Mouse (Mus musculus) heart, adult 18-20 months (tissue): ENCODE data around the gene Pdp2. TPM values are rescaled to one million over a fixed set of nuclear protein-coding genes. Genes with fewer than 3 reads are reported as not detected.
A peak's percentile ranks its signal among the peaks of the same experiment; 100 is the strongest.

ENCODE experiments used
- DNase-seq, 2 experiments: peaks; one replicate each; pipeline ENCODE4 v3.0.0; 2021 to 2022; ENCODE audit warnings: mixed read lengths in 1 of 2
- total RNA-seq, 2 experiments: library from RNA; stranded (reverse); gene quantifications; 2 replicates each; pipeline ENCODE4 v1.2.3; 2021

Pdp2 gene
- total RNA-seq, 2 experiments from 2014 or later = 18.1 to 22.5 TPM

DNA sequence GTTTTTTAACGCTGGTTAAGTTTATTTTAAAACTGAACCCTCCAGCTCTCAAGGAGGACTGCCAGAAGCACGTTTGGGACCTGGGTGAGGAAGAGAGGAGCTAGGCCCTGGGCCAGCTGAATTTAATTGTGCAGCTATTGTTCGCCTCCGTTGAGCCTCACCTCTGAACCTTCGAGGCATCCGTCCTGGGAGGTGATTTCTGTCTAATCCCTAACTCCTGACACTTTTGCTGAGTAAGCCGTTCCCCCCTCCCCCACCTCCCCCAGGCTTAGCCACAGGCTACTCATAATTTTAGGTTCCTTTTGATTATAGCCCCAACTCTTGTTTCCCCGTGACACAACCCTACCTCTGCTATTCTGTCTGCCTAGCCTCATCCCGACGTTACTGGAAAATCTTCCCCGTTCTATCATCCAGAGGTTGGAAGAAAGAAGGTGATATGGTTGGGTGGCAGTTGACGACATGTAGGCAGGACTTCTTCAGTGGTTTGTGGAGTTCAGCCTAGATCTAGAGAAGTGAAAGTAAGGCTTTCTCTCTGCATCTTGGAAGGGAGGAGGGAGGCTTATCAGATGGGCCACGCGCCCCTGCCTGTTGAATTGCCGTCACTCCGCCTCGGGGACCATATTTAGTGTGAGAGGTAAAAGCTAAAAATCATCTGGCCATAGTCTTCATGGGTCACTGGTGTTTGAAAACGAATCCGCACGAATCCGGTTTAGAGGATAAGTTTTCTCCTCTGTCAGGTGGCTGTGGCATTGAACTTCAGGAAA is 4.7 kb downstream of the Pdp2 start:
- DNase-seq = no peak

DNA sequence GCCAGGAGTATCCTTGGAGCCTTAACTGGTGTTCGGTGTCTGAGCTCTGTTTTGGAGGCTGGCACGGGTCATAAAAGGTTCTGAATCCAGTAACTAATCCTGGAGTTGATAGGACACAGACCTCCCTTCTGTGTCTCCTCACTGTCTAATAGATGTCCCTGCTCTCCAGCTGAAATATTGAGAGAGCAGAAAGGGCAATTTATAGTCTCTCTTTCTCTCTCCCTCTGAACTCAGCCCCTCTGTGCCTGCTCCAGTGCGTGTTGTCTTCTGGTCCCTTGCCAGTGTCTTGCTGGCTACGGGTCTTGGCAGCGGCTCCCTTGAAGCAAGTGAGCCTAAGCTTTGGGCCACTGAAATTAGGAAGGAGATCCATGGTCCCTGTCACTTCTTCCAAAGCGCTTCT is 6.4 kb downstream of the Pdp2 start:
- no peak for DNase-seq

DNA sequence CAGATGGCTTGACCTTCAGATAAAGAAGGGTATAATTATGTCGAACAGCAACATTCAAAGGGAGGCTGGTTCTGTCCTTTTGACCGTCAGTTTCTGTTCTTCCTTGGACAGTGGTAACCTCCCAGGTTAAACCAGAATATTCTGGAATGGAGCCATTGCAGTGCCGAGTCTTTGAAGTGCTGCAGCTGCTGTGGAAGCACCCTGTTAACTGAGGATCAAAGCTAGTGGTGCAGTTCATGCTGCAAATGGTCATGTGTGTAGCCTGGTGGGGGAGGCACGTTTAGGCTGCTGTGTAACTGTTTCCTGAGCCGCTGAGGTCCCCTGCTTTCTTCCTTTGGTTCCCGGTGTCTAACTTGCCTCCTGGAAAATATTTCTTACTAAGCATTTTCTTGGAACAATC is 7.2 kb downstream of the Pdp2 start:
- no peak for DNase-seq

DNA sequence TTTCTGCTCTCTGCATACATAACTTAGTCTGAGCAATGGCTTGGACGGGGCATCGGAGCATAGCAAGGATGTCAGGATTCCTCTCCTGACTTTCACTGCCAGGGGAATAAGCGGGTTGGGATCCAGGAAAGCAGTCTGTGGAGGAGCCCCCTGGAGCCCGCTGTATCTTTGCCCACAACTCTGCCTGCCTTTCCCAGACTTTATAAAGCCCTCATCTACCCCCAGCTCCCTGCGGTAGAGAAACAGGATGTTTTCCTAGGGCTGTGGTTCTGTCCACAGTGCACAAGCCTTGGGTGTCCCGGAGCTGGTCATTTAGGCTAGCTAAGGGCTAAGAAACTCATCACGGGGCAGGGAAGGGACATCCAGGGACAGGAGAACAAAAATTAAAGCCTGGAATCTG is 10.1 kb downstream of the Pdp2 start:
- no peak for DNase-seq

DNA sequence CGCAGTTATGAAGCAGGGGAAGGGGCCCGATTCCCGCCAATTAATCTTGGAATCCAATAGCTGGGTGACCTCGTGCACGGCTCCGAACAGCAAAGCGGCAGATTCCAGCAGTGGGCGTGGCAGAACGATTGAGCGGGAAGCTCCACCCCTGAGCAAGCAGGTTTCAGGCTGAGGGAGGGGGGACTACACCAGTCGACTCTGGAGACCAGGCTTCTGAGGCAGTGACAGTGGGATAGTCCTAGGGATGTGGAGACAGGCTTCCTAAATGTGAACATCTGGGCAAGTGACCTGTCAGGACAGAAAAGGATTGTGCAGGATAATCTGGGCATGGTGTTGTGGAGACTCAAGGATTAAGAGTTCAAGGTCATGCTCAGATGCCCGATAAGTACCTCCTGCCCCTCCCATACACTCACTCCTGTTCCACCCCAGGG is 10.7 kb downstream of the Pdp2 start:
- DNase-seq = no peak

DNA sequence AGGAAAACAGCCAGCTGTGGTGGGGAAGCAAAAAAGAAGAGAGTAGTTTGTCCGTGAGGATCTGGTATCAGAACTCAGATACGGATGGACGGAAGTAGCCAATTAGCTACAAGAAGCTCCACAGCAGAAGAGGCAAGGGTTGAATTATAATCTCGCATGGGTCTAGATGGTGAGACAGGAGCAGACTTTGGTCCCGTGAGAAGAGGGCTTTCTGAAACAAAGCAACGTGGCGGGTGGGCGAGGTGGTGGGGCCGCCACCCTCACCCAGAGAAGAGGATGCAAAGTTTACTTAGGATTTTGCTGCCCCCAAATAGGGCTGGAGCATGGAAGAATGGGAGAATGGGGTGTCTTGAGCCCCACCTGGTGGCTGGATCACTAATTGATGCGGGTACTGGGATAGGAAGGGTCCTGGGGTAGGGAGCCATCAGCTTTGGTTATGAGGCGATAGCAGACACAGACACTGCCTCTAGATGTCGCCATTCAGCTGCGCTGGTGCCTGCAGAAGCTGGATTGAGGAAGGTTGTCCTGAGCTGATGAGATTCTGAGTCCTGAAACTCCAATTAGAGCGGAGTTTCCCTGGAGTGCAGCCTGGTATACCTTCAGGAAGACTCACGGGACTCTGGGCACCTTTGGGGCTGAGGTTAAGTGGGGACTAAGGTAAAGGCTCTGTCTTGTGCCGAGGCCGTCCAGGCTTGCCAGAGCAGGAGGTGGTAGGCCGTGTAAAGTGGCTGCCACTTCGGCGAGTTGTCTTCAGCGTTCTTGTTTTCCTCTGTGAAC is 11.4 kb downstream of the Pdp2 start:
- DNase-seq = peak; percentile 91 to 92

DNA sequence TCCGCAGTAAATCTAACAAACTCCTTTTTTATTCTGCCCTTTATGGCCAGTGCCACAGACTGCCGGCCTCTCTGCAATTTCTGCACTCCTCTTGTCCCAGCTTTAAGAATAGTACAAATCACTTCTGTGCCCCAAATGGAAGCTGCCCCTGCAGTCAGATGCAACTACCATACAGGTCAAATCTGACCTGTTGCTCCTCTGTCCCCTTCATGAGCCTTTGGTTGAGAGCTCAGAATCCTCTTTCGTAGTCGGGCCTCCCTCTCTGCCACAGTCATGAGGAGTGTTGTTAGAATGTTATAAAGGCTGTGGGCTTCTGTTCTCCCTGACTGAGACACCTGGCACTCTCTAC is 12.0 kb downstream of the Pdp2 start:
- DNase-seq = peak in 1 of 2 experiments; percentile 29

DNA sequence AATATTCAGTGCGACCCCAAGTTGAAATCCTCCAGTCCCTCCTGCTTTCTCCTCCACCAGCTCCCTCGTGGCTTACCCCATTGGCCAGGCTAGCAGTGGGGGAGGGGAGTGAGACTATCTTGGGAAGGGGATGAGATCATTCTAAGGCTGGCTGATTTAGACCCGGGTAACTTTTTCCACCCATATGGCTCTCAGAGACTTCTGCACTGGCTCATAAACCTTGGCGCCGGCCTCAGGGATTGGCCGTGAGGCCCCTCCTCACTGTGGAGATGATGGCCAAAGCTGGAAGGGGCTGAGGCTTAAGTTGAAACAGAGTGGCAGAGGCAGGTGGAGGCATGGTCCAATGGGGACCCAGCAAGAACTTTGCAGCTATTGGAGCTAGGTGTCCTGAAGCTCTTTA is 15.1 kb downstream of the Pdp2 start:
- peak; percentile 40 to 53 for DNase-seq

DNA sequence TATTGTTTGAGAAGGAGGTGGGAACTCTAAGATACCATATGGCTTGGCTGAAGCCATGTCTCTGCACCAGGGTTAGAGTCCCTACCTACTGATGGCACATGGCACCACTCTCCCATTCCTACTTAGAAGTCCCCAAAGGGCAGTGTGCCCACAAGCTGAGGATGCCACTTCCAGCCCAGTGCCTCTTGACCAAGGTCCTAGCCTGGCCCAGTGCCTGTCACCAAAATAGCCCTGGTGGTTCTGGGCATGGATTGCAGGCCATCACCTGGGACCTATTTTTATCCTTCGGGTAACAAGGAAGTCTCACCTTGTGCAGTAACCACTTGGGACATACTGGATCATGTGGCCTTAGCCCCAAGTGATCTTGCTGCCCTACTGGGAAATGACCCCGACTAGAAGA is 16.7 kb downstream of the Pdp2 start:
- peak; percentile 85 to 89 for DNase-seq

DNA sequence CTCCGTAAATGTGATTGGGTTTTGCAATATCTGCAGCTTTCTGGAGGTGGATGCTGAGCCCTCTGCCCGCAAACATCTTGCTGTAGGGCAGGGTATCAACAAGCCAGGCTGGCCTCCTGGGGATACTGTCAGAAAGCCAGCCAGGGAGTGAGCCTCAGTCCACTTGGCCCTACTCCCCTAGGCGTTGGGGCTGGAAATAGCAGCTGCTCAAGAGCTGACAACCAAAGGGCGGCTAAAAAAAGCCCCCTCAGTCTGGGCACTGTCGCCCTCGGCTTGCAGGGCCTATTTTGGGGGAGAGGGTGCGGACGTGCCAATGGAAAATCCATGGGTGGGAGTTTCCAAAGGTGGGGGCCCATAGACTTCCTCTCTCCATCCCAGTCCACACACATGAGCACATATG is 18.0 kb downstream of the Pdp2 start:
- peak; percentile 73 to 89 for DNase-seq

DNA sequence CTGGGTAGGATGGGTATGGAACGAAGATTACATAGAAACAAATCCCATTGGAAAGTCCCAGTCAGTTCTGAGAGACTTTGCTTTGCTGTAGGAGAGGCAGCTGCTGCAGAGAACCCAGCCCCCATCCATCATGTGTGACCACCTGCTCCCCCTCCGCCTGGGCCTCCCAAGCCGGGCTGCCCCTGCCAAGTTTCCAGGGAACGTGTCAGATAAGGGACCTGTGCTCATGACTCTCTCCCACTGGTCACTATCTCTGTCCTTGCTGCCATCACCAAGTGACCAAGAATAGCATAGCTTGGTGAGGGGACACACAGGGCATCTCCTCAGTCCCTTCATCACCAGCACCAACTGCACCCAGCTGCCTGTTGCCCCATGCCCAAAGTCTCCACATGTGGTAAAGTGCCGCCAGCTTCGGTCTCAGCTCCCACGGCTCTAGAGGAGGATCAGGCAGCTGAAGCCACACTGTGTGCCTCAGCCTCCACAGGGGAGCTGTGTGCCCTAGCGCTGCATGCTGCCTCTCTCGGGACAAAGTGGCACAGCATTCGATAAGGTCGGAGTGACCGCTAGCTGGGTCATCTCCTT is 19.0 kb downstream of the Pdp2 start:
- DNase-seq = peak; percentile 82 to 90

DNA sequence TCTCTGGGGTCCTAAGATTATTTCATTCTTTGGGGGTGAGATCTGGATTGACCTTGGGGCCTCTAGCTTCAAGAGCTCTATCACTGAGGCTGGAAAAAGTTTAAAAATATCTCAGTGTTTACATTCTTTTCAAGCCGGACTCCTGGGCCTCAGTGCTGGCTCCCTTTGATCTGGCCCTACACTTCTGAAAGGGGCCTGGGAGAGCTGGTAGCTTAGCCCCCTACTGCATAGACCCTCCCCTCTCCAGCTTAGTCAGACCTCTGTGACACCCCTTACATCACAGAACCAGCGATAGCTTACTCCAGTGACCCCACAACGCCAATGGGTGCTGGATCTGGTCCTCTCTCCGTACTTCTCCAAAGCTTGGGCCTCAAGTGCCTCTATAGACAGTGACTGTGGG is 20.4 kb downstream of the Pdp2 start:
- DNase-seq = peak in 1 of 2 experiments; percentile 44

DNA sequence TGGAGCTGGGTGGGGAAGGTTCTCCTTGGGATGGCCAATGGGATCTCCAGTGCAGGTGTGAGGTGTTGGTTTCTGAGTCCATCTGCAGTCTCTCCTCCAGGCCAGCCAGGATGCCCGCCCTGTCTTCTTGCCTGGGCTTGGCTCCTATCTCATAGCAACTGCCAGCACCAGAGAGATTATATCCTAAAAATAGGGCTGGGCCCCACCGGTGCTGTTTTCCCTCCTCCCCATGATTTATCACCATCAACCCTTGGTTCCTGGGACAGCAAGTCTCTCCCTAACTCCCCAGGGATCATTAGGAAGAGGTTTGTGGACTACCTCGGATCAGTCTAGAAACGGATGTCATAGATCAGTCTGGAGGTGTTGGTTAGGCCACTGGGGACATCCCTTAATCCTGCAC is 21.9 kb downstream of the Pdp2 start:
- peak; percentile 50 to 71 for DNase-seq

DNA sequence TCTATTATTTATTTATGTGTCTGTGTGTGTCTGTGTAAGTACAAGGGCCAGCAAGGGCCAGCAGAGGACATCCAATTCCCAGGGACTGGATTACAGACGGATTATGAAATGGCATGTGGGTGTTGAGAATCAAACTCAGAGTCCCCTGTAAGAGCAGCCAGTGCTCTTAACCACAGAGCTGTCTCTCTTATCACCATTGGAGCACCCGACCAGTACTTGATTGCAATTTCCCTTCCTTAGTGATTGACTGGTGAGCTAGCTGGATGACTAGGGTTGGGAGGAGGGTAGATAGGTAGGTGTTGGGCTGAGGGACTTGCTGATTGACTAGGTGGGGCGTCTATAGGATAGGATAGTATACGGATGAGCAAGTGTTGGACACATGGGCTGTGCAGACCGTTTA is 29.5 kb downstream of the Pdp2 start:
- DNase-seq = no peak

DNA sequence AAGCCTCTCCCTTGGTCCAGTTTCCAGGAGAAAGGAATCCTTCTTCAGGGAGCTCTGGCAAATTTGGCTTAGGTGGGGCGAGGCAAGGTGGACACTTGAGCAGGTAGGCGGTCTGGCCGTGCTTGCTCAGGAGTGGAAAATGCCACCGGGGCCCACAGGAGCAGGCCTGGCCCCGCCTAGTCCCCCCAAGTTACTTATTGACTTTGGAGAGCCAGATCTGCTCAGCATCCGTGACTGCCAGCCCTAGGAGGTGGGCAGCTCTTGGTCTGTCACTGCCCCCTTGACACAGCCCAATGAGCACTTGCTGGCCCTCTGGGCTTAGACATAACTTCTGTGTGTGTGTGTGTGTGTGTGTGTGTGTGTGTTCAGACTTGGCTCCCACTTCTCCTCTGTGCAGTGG is 32.9 kb downstream of the Pdp2 start, which contains the start of gene Cdh16:
Cdh16 (minus strand) TSS at position 236 of the 400 bp plus-strand sequence.
- no peak for DNase-seq

DNA sequence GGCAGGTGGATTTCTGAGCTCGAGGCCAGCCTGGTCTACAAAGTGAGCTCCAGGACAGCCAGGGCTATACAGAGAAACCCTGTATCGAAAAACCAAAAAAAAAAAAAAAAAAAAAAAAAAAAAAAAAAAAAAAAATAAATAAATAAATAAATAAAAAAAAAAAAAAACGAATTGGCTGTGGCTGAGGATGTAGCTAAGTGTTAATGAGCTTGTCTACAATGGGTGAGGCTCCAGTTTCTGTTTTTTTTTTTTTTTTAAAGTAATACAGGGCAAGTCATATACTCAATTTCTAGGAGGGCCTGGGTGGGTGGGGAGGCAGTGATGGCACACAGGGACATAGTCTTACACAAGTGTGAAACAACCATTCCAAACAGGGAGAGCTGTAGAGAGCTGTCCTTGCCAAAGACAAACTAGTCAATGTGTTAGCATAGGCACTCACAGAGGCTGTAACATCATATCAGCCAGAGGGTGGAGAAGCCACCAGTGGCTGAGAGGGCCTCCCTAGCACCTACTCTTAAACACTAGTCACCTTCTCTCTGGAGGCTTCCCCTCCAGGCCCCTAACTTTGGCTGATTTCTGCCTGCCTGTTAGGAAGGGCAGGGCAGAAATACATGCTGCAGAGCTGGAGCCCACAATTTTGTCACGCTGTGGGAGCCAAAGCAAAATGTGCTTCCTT is 36.0 kb downstream of the Pdp2 start:
- no peak for DNase-seq

DNA sequence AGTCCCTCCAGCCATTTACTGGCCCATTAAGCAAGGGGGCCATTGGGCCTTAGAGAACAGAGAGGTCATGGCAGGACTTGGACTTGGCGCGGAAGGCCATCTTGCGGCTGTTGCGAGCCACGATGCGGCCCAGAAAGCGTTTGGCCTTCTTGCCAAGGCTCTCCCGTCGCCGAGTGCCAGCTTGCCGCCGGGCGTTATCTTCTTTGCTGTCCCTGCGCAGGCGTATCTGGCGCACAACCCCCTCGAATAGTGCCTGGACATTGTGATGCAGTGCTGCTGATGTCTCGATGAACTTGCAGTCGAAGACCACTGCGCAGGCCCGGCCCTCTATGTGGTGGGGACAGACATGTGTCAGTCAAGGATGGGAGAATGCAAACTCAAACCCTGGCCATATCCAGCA is 37.2 kb downstream of the Pdp2 start:
- DNase-seq = peak; percentile 52 to 63

DNA sequence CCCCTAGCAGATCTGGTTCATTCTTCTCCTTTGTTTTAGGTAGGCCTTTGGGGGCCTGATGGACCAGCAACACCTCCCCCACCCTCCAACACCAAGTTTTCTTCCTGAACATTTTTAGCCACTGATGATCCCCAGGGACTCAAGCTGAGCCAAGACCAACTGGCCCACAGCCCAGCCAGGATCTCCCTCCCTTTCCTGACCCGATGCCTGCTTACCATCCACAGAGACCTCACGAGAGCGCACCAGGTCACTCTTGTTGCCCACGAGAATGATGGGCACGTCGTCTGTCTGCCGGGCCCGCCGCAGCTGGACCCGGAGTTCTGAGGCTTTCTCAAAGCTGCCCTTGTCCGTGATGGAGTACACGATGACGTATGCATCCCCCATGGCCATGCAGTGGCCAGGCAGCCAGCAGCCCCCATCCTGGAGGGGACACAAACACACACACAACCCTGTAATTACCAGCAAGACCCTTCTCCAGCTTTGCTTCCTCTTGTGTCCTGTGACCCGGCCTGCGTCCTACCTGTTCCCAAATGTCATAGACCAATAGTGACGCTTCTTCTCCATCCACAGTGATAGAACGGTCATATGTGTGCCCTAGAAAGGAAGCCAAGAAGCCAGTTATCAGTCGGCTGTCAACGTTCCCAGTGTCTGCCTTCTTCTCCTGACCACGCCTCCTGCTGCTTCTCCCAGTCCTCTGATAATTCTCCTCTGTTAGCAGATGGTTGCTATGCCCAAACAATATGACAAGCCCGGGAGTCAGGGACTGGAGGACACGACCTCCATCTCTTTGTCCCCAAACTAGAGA is 38.3 kb downstream of the Pdp2 start:
- peak; percentile 87 to 89 for DNase-seq

DNA sequence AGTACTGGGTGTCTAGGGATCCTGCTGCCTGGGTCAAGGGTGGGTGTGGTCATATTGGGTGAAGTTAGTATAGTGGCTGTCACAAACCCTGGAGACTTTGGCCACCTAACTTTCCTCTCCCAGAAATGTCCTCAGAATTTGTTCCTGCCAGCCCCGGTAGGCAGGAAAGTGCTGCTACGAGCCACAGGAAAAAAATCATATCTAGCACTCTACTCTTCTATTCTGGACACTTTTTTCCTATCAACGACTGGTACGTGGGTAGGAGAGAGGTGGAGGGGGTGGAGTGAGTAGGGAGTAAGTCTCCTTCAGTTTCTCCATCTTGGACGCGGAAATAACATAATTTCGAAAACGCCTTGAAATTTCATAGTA is 38.8 kb downstream of the Pdp2 start:
- no peak for DNase-seq

DNA sequence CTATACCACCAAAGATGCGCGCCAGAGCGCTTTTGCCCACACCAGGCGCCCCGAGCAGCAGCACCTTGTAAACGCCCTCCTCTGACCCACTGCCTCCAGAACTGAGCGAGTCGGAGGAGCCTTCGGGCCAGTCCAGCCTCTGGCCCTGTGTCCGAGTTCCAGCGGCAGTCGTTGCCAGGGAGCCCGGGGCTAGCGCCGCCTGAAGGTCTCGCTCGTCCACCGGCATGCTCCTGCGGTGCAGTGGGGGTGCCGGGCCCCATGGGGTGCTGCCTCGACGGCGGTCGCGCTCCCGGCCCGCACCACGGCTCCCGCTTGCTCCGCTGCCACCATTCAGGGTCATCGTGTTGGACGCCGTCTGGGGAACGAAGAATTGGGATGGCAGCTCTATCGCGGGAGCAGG is 39.3 kb downstream of the Pdp2 start:
- DNase-seq = peak; percentile 46 to 58

DNA sequence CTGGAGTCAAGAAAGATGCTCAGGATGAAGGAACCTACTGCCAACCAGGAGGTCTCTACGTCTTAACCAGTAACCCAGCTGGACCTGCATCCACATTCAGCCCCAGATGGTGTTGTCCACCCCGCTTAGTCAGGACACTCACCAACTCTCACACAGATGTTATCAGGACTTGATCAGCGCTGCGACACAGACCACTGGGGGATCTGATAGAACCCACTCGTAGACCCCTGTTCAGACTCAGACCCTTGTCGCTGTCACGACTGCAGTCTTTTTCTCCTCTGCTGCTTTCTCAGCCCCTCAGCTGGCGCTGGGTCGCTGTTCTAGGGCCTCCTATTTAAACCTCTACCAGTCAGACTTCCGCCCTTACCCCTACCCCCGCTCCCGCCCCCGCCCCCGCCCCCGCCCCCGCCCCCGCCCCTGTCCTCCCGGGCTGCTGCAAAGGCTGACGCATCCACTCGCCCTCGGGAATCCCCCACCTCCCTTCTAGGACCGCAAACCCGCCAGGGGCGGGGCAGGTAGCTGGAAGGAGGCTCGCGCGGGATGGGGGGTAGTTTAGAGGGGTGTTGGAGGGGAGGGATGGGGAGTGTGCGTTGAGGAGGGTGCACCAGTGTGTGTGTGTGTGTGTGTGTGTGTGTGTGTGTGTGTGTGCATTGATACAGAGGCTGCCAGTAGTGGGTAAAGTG is 39.9 kb downstream of the Pdp2 start, which contains the start of gene Rrad:
Rrad (minus strand) TSS at position 347 of the 683 bp plus-strand sequence.
- DNase-seq = peak; percentile 74 to 85
